Mouse (Mus musculus) testis, adult 2 months (tissue): Measurements from ENCODE around the gene Syt6.

Experiments used
- CTCF ChIP-seq: fragments of 200-500 bp; IDR thresholded peaks from 2 replicates; pipeline ENCODE4 v1.5.1; 2012; ENCODE audit warnings: low read depth, mild to moderate bottlenecking, inconsistent platforms, low read length, moderate library complexity; ENCODE audit not compliant: control insufficient read depth, insufficient read depth, insufficient replicate concordance
- POLR2A ChIP-seq: fragments of 200-500 bp; IDR thresholded peaks from 2 replicates; pipeline ENCODE4 v1.6.1; 2012; ENCODE audit warnings: low read depth, mild to moderate bottlenecking, inconsistent platforms, low read length, moderate library complexity; ENCODE audit not compliant: control insufficient read depth

DNA sequence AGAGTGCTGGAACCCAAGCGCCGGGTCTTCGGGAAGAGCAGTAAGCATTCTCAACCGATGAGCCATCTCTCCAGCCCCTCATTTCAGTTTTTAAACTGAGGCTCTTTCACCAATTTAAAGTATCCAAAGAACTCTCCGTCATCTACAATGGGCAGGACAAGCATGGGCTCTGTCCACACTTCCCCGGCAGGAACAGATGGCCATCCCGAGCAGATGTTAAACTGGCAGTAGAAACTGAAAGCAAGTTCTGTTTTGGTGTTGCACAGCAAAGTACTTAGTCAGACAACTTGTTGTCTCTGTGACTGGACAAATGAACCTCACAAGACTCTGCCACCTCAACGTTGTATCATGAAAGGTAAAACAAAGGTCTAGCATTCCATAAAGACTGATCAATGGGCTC, 86.7 kb downstream of the Syt6 start:
- TF ChIP-seq CTCF (no peak), POLR2A (no peak)
